Mouse (Mus musculus): ENCODE data around the gene Rnf115. TPM values are rescaled to one million over a fixed set of nuclear protein-coding genes. Genes with fewer than 3 reads are reported as not detected.

Gene Rnf115
- total RNA-seq, 1 experiment from 2014 or later, result 33.5 TPM

GRCm38 (mm10) chr3:96777120-96777519, 49.7 kb downstream of the Rnf115 start:
- no peak for DNase-seq

- DNase-seq, result no peak
Measured at GRCm38 (mm10) chr3:96782236-96782635, 54.8 kb downstream of the Rnf115 start.

GRCm38 (mm10) chr3:96787784-96788183, 60.3 kb downstream of the Rnf115 start:
- no peak for DNase-seq

GRCm38 (mm10) chr3:96788506-96788905, 61.0 kb downstream of the Rnf115 start:
- no peak for DNase-seq

- DNase-seq, result no peak
Measured at GRCm38 (mm10) chr3:96800254-96800653, 72.8 kb downstream of the Rnf115 start.

- DNase-seq, result no peak
Measured at GRCm38 (mm10) chr3:96802214-96802613, 74.8 kb downstream of the Rnf115 start.

GRCm38 (mm10) chr3:96808136-96808535, 80.7 kb downstream of the Rnf115 start:
- no peak for DNase-seq

- no peak for DNase-seq
Measured at GRCm38 (mm10) chr3:96808651-96809050, 81.2 kb downstream of the Rnf115 start.

GRCm38 (mm10) chr3:96811232-96811631, 83.8 kb downstream of the Rnf115 start:
- no peak for DNase-seq

- peak; percentile 91 for DNase-seq
Measured at GRCm38 (mm10) chr3:96812395-96813091, 85.1 kb downstream of the Rnf115 start.

GRCm38 (mm10) chr3:96813106-96813505, 85.6 kb downstream of the Rnf115 start:
- DNase-seq, result peak; percentile 71

GRCm38 (mm10) chr3:96813591-96814244, 86.3 kb downstream of the Rnf115 start:
- DNase-seq, result no peak

GRCm38 (mm10) chr3:96814342-96814741, 86.9 kb downstream of the Rnf115 start:
- no peak for DNase-seq

GRCm38 (mm10) chr3:96820116-96820915, 92.9 kb downstream of the Rnf115 start:
- peak; percentile 50 for DNase-seq

- no peak for DNase-seq
Measured at GRCm38 (mm10) chr3:96821581-96821980, 94.1 kb downstream of the Rnf115 start.

- no peak for DNase-seq
Measured at GRCm38 (mm10) chr3:96823701-96824100, 96.2 kb downstream of the Rnf115 start.

- no peak for DNase-seq
Measured at GRCm38 (mm10) chr3:96824614-96825013, 97.2 kb downstream of the Rnf115 start.

- no peak for DNase-seq
Measured at GRCm38 (mm10) chr3:96825261-96825660, 97.8 kb downstream of the Rnf115 start.

GRCm38 (mm10) chr3:96828308-96828864, 100.9 kb downstream of the Rnf115 start:
- no peak for DNase-seq

- no peak for DNase-seq
Measured at GRCm38 (mm10) chr3:96828984-96829383, 101.5 kb downstream of the Rnf115 start, which contains the start of the genes Pdzk1 and Cd160. TSS of gene Pdzk1 (plus strand) at chr3:96829284. TSS of gene Cd160 (minus strand) at chr3:96829351.

GRCm38 (mm10) chr3:96829856-96830255, 102.4 kb downstream of the Rnf115 start:
- DNase-seq, result no peak

GRCm38 (mm10) chr3:96832930-96833329, 105.5 kb downstream of the Rnf115 start:
- DNase-seq, result no peak
